Comparison of ENCODE assay signal across 15 mouse cellular contexts in genomic region chr7:132853946-132854345, GRCm38 (mm10). TPM values are rescaled to one million over a fixed set of nuclear protein-coding genes. Genes with fewer than 3 reads are reported as not detected.
A peak's percentile ranks its signal among the peaks of the same experiment; 100 is the strongest.
DNase-seq lines count a peak whose midpoint lies in the region; ATAC-seq and TF ChIP-seq lines count a peak whose summit lies in the region.
"Had no signal": no experiment of that assay in that cellular context is flagged by ENCODE, and none has a peak within 500 bp of the region (broad histone marks: within the 10 kb centered on the region; RNA-seq: fewer than 3 reads in every experiment).

No protein-coding gene starts in this region.

- H3K9ac ChIP-seq in hindbrain, embryonic 15.5 days, result no peak overlapping the region
- H3K9ac ChIP-seq in hindbrain, embryonic 13.5 days, result no peak overlapping the region
- no peak overlapping the region for H3K9ac ChIP-seq in lung, postnatal 0 days (replicated peaks; ENCODE audit: low read depth)
- H3K9ac ChIP-seq: lung, embryonic 15.5 days had no signal

- peaks cover 22% of the 10 kb centered on the region for H3K4me1 ChIP-seq in hindbrain, embryonic 15.5 days (replicated peaks)
- H3K4me1 ChIP-seq in hindbrain, embryonic 13.5 days (replicated peaks), result peaks cover 18% of the 10 kb centered on the region
- H3K4me1 ChIP-seq in lung, postnatal 0 days (ENCODE audit: insufficient read depth, low read depth, low read length), result no peaks in the 10 kb centered on the region
- peaks cover 25% of the 10 kb centered on the region for H3K4me1 ChIP-seq in limb, embryonic 10.5 days

- TF ChIP-seq EP300 in lung, postnatal 0 days (IDR thresholded peaks at IDR 0.05), result no peak

- H3K4me2 ChIP-seq in hindbrain, embryonic 15.5 days, result no peak overlapping the region
- no peak overlapping the region for H3K4me2 ChIP-seq in hindbrain, embryonic 13.5 days
- H3K4me2 ChIP-seq in lung, postnatal 0 days (replicated peaks; ENCODE audit: low read depth, low read length), result no peak overlapping the region
- H3K4me2 ChIP-seq: lung, embryonic 15.5 days had no signal

- H3K4me3 ChIP-seq in hindbrain, embryonic 15.5 days, result no peak overlapping the region
- H3K4me3 ChIP-seq in hindbrain, embryonic 13.5 days, result no peak overlapping the region
- H3K4me3 ChIP-seq in lung, postnatal 0 days (ENCODE audit: low read depth, low read length), result no peak overlapping the region
- no peak overlapping the region for H3K4me3 ChIP-seq in limb, embryonic 10.5 days
- H3K4me3 ChIP-seq: left cerebral cortex, adult 2 months; lung, embryonic 15.5 days had no signal

- 58% methylated on average over 4 of the region's 4 CpGs for WGBS in hindbrain, embryonic 15.5 days
- WGBS in hindbrain, embryonic 13.5 days, result 75% methylated on average over 4 of the region's 4 CpGs
- WGBS in lung, postnatal 0 days, result 44% methylated on average over 4 of the region's 4 CpGs
- WGBS in limb, embryonic 10.5 days, result 63% methylated on average over 4 of the region's 4 CpGs

- TF ChIP-seq CTCF in lung, postnatal 0 days (IDR thresholded peaks at IDR 0.05), result no peak

- no peaks in the 10 kb centered on the region for H3K9me3 ChIP-seq in hindbrain, embryonic 15.5 days
- H3K9me3 ChIP-seq in hindbrain, embryonic 13.5 days, result no peaks in the 10 kb centered on the region
- H3K9me3 ChIP-seq in lung, postnatal 0 days (ENCODE audit: low read length), result no peaks in the 10 kb centered on the region
- H3K9me3 ChIP-seq in limb, embryonic 10.5 days (replicated peaks), result no peaks in the 10 kb centered on the region
- H3K9me3 ChIP-seq: lung, embryonic 15.5 days had no signal

- no peaks in the 10 kb centered on the region for H3K27me3 ChIP-seq in hindbrain, embryonic 15.5 days
- no peaks in the 10 kb centered on the region for H3K27me3 ChIP-seq in hindbrain, embryonic 13.5 days
- no peaks in the 10 kb centered on the region for H3K27me3 ChIP-seq in lung, postnatal 0 days (replicated peaks; ENCODE audit: insufficient read depth, low read length)
- H3K27me3 ChIP-seq in limb, embryonic 10.5 days (ENCODE audit: low read depth, poor library complexity, severe bottlenecking), result no peaks in the 10 kb centered on the region
- H3K27me3 ChIP-seq: lung, embryonic 15.5 days had no signal

- peaks cover 12% of the 10 kb centered on the region; the same call in 1 of the 2 replicates for H3K36me3 ChIP-seq in hindbrain, embryonic 15.5 days
- H3K36me3 ChIP-seq in hindbrain, embryonic 13.5 days, result peaks cover 14% of the 10 kb centered on the region
- H3K36me3 ChIP-seq in lung, postnatal 0 days (ENCODE audit: insufficient read depth, low read length), result no peaks in the 10 kb centered on the region; the same call in 1 of the 2 replicates
- H3K36me3 ChIP-seq in limb, embryonic 10.5 days, result peaks cover 18% of the 10 kb centered on the region

- no peak; the same call in 1 of the 2 replicates for ATAC-seq in hindbrain, embryonic 15.5 days (ENCODE audit: low FRiP score, low read depth)
- no peak for ATAC-seq in hindbrain, embryonic 13.5 days (ENCODE audit: low FRiP score)
- ATAC-seq in lung, postnatal 0 days, result no peak
- ATAC-seq in granulocyte monocyte progenitor cell, adult 5-6 weeks (replicated peaks; ENCODE audit: poor library complexity, severe bottlenecking), result no peak
- ATAC-seq: CD4-positive, CD25-positive, alpha-beta regulatory T cell, adult 4 months had no signal

- peak overlapping the region; percentile 96 for H3K27ac ChIP-seq in hindbrain, embryonic 15.5 days (replicated peaks)
- H3K27ac ChIP-seq in hindbrain, embryonic 13.5 days, result no peak overlapping the region
- H3K27ac ChIP-seq in lung, postnatal 0 days (ENCODE audit: low read length), result no peak overlapping the region
- H3K27ac ChIP-seq in limb, embryonic 10.5 days, result peak overlapping the region; percentile 99
- H3K27ac ChIP-seq: lung, embryonic 15.5 days had no signal

- DNase-seq in lung, postnatal 0 days (ENCODE audit: low spot score), result peak; percentile 19
- DNase-seq in lung, postnatal 14 days, result no peak
- DNase-seq in ZHBTc4 (ENCODE audit: low read depth, low spot score), result peak; percentile 16
- no peak for DNase-seq in limb, embryonic 10.5 days (ENCODE audit: low spot score)
- DNase-seq: adrenal gland, postnatal 10 days; cerebellum, postnatal 25 days; kidney, adult 2 months; kidney, postnatal 25 days; right cerebral cortex, postnatal 25 days had no signal

RNA-seq across cellular contexts. Expression of gene Eef1akmt2, which starts 1.5 kb away (rescaled TPM):
- 84.6 and 88.5 TPM in 2 replicates for polyA plus RNA-seq in hindbrain, embryonic 15.5 days (2015; fragmentation: Nextera tagmentation; extraction: Ambion mirVana)
- 92.4 and 92.9 TPM in 2 replicates for polyA plus RNA-seq in hindbrain, embryonic 13.5 days (2015; fragmentation: Nextera tagmentation; extraction: Ambion mirVana)
- polyA plus RNA-seq in lung, postnatal 0 days (2015; fragmentation: Nextera tagmentation; extraction: Ambion mirVana), result 34.5 and 37.2 TPM in 2 replicates
- polyA plus RNA-seq in limb, embryonic 10.5 days (2016; fragmentation: Nextera tagmentation; extraction: Ambion mirVana), result 74.0 and 74.6 TPM in 2 replicates
- total RNA-seq in granulocyte monocyte progenitor cell, adult 5-6 weeks (2014; fragmentation: Nextera tagmentation), result 22.1 and 26.8 TPM in 2 replicates
- 51.4 and 61.2 TPM in 2 replicates for total RNA-seq in granulocyte monocyte progenitor cell, adult 5-6 weeks (2017)

RNA-seq across cellular contexts. Expression of gene Abraxas2, which starts 5.1 kb away (rescaled TPM):
- polyA plus RNA-seq in hindbrain, embryonic 15.5 days (2015; fragmentation: Nextera tagmentation; extraction: Ambion mirVana), result 36.2 and 38.4 TPM in 2 replicates
- polyA plus RNA-seq in hindbrain, embryonic 13.5 days (2015; fragmentation: Nextera tagmentation; extraction: Ambion mirVana), result 38.7 and 41.2 TPM in 2 replicates
- 26.7 and 27.1 TPM in 2 replicates for polyA plus RNA-seq in lung, postnatal 0 days (2015; fragmentation: Nextera tagmentation; extraction: Ambion mirVana)
- polyA plus RNA-seq in limb, embryonic 10.5 days (2016; fragmentation: Nextera tagmentation; extraction: Ambion mirVana), result 34.8 and 36.5 TPM in 2 replicates
- total RNA-seq in granulocyte monocyte progenitor cell, adult 5-6 weeks (2014; fragmentation: Nextera tagmentation), result 43.0 and 44.0 TPM in 2 replicates
- 36.1 and 40.2 TPM in 2 replicates for total RNA-seq in granulocyte monocyte progenitor cell, adult 5-6 weeks (2017)

RNA-seq across cellular contexts. Expression of gene Fam53b, which starts 40.3 kb away (rescaled TPM):
- polyA plus RNA-seq in hindbrain, embryonic 15.5 days (2015; fragmentation: Nextera tagmentation; extraction: Ambion mirVana), result 16.1 and 17.9 TPM in 2 replicates
- polyA plus RNA-seq in hindbrain, embryonic 13.5 days (2015; fragmentation: Nextera tagmentation; extraction: Ambion mirVana), result 16.9 and 19.3 TPM in 2 replicates
- 27.2 and 31.2 TPM in 2 replicates for polyA plus RNA-seq in lung, postnatal 0 days (2015; fragmentation: Nextera tagmentation; extraction: Ambion mirVana)
- 32.7 and 39.1 TPM in 2 replicates for polyA plus RNA-seq in limb, embryonic 10.5 days (2016; fragmentation: Nextera tagmentation; extraction: Ambion mirVana)
- total RNA-seq in granulocyte monocyte progenitor cell, adult 5-6 weeks (2014; fragmentation: Nextera tagmentation), result 20.1 and 27.7 TPM in 2 replicates
- 11.1 and 12.5 TPM in 2 replicates for total RNA-seq in granulocyte monocyte progenitor cell, adult 5-6 weeks (2017)

Comparison
In these comparisons a context has a peak if more than half of its experiments do, and no peak if none do; other contexts are left out.
1. H3K27ac ChIP-seq: peak in hindbrain, embryonic 15.5 days (single experiment) and limb, embryonic 10.5 days (single experiment); none in hindbrain, embryonic 13.5 days (single experiment) and lung, postnatal 0 days (single experiment).
2. DNase-seq: peak in lung, postnatal 0 days (single experiment) and ZHBTc4 (single experiment); none in lung, postnatal 14 days (single experiment) and limb, embryonic 10.5 days (single experiment).